Mouse (Mus musculus) embryo, embryonic 10.5 days (tissue): ENCODE measurements around the gene Sv2c.
"Not testable (repeated sequence)": the region's sequence is repeated elsewhere in the genome, so short reads cannot be mapped to it uniquely, and the experiment has no call there.

Source experiments
- DNase-seq: peaks from one replicate; pipeline ENCODE4 v3.0.0-alpha.2; 2015; ENCODE audit warnings: low spot score

Sv2c gene

GRCm38 (mm10) chr13:96132401-96132816 is at the start of gene Sv2c:
TSS of gene Sv2c (minus strand) at chr13:96132577.
- peak; percentile 83 for DNase-seq

DNA sequence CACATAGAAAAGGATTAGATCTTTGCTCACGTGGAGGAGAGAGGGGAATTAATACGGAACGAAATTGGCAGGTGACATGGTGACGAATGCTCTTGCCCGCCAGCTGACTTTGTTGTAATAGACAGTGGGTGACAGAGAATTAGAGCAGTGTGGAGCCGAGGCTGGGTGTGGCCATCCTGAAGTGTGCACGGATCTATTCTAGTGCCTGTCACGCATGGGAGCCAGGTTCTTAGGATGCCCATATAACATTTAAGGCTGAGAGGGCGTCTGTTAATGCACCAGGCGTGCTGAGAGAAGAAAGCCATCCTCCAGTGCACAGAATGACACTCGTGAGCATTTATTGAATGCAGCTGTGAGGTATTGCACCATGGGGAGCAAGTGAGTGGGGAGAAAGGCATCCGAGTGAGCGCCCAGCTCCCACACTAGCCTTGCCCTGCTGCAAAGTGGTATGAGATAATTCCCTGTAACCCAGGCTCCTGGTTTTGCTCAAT is 48.3 kb upstream of the Sv2c start:
- no peak for DNase-seq

- no peak for DNase-seq
Observed at GRCm38 (mm10) chr13:96175591-96176212, 43.3 kb upstream of the Sv2c start.

- no peak for DNase-seq
Observed at GRCm38 (mm10) chr13:96173686-96174085, 41.3 kb upstream of the Sv2c start.

DNA sequence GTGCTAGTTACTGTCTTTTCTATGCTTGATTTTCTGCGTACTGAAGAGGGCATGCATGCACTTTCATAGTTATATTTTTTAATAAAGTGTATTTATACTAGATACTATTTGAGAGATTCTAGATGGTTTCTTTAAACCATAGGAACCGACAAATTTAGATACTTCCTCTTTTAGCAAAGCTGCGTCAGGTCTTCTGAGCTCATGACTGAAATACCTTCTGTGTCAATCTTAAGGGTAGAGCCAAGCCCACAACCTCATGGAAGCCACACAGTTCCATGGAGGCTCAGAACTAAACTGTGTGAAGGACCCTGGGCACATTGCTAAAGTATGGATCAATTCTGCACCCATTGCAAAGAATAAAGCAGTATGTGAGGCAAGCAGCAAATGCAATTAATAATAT is 39.9 kb upstream of the Sv2c start:
- no peak for DNase-seq

- DNase-seq = no peak
Observed at GRCm38 (mm10) chr13:96168991-96169665, 36.8 kb upstream of the Sv2c start.

- DNase-seq = no peak
Observed at GRCm38 (mm10) chr13:96166593-96166992, 34.2 kb upstream of the Sv2c start.

GRCm38 (mm10) chr13:96133363-96134100 is 1.2 kb upstream of the Sv2c start:
- peak; percentile 45 for DNase-seq

DNA sequence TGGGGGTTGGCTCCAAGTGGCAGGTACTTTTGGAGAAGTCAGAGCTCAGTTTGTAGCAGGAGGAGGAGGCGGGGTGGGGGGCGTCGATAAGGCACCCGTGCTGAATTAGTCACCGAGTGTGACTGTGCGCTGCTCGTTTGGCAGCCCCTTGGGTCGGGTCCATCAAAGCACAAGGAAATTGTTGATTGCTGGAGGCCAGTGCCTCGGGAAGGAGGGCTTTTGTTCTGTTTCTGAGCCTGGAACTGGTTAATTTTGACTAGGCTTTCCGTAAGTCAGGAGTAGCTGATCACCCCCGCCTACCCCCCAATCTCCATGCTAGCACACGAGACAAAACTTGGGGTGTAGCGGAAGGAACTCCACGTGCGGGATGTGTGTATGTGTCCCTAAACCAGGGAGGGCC is 456 bp upstream of the Sv2c start:
- DNase-seq = peak; percentile 54

GRCm38 (mm10) chr13:96131911-96132310 is 466 bp downstream of the Sv2c start:
- peak; percentile 14 for DNase-seq

GRCm38 (mm10) chr13:96131050-96131449 is 1.3 kb downstream of the Sv2c start:
- DNase-seq = peak; percentile 71

DNA sequence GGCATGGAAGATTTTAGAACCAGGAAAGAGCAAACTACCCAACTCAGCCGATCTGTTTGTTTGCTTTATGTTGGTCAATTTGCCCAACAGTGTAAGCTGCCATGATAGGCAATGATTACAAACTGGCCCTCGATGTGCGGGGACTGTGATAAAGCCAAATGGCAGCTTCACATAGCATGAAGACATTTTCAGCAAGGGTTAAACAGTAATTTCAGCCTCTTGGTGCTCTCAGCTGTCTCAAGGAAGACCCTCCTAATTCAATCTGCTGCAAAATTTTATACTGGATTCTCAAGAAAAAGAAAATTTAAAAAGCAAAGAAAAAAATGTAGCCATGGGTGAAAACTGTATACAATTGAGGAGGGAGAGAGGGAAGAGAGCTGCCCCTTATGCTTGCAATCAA is 3.3 kb downstream of the Sv2c start:
- no peak for DNase-seq

DNA sequence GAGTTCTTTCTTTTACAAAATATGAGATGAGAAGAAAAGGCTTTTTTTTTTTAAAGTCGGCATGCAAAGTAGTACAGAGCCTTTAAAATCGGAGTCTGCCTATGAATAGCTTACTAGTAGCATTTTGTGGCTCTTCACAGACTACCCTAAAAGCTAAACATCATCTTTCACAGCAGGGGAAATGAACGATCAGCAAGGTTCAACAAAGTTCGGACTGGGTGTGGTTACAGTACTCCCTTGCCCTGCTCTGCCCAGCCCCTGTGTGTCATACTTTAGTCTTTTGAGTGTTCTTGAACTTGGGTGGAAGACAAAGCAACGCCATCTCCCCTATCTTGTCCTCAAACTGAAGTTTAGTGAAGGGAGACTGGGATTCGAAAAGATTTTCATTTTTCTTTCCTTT is 5.7 kb downstream of the Sv2c start:
- no peak for DNase-seq

DNA sequence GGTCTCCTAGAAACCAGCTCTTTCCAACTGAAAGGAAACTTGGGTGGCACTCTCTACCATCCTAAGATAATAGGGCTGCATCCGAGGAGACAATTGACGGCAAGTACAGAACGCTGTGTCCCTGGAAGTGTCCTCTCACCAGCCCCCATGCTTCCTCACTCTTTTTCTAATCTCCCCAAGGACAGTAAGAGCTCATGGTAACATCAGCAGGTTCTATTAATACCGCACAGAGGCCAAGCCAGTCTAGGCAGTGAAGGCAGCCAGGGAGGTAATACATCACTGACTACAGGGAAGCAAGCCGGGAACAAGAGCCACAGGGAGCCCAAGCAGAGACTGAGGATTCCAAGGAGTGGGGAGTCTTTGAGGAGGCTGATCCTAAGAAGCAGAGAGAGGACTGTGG is 7.4 kb downstream of the Sv2c start:
- no peak for DNase-seq

DNA sequence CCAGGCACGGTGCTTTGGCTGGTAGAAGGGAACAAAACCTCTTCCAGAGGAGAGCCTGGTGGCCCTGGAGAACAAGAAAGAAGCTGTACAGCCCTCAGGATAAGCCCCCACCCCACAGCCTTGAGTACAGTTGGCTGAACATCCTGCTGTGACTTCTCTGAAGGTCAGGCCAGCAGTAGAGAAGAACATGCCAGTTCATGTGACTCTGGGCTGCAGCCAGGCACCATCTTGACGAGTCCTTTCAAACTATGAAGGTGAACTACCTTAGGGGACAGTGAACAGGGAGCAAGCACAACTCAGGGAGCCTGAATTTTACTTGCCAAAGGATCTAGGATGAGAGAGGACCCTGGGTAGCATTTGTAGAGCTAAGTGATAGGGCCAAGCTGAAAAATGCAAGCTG is 19.7 kb downstream of the Sv2c start:
- no peak for DNase-seq

DNA sequence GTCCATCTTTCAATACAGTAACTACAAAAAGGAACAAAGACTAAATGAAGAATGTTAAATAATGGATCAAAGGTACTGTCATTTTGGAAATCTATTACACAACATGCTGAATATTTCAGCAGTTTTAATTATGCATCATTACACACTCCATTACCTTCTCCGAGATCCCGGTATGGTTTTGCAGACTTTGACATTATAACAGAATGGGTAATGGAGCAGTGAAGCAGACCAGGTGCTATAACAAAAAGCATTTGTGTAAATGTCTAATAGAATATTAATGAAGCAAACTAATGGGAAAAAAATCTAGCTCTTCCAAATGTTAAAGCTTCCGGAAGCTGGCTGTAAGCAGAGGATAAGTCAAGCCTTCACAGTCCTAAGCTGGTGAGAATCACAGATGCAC is 21.6 kb downstream of the Sv2c start:
- DNase-seq = no peak

GRCm38 (mm10) chr13:96106367-96106766 is 26.0 kb downstream of the Sv2c start:
- no peak for DNase-seq

DNA sequence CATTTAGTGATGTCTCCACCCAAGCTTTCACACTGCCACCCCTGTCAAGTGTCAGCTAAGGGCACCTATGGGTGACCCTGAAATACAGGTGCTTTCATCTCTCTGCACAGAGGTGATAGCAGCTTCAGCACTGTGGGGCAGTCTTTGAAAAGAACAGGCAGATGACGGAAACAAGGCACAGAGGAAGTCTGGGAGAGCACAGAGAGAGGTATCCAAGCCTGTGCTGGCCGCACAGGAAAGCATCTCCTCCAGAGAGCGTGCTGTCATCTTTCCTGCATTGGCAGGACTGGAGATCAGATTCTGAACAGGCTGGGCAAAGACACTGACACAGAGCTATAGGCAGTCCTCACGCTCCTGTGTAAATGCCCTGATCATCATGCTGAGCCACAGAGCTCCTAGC is 41.4 kb downstream of the Sv2c start:
- DNase-seq = no peak

- DNase-seq = no peak
Observed at GRCm38 (mm10) chr13:96085581-96086302, 46.6 kb downstream of the Sv2c start.

- DNase-seq = not testable (repeated sequence)
Observed at GRCm38 (mm10) chr13:96081754-96082153, 50.6 kb downstream of the Sv2c start, which contains the start of gene Gm17190. TSS of gene Gm17190 (plus strand) at chr13:96082054.

- DNase-seq = not testable (repeated sequence)
Observed at GRCm38 (mm10) chr13:96081276-96081675, 51.1 kb downstream of the Sv2c start, which contains the start of gene Gm20075. TSS of gene Gm20075 (minus strand) at chr13:96081376.

GRCm38 (mm10) chr13:96073555-96073954 is 58.8 kb downstream of the Sv2c start:
- DNase-seq = no peak
